In genomic region chr5:110659682-110660081, GRCm38 (mm10) we compare ENCODE assay signal across 20 mouse cellular contexts.
"Had no signal": no experiment of that assay in that cellular context is flagged by ENCODE, and none has a peak within 500 bp of the region (broad histone marks: within the 10 kb centered on the region; RNA-seq: fewer than 3 reads in every experiment).

No protein-coding gene starts in this region.

- H3K27ac ChIP-seq: limb, embryonic 10.5 days; limb, embryonic 13.5 days; liver, embryonic 14.5 days; neural tube, embryonic 12.5 days; neural tube, embryonic 15.5 days; stomach, postnatal 0 days had no signal

- H3K27me3 ChIP-seq: limb, embryonic 13.5 days; neural tube, embryonic 12.5 days; neural tube, embryonic 15.5 days had no signal

- H3K4me1 ChIP-seq: neural tube, embryonic 12.5 days had no signal

- DNase-seq: kidney, adult 18-20 months; kidney, adult 9 months; kidney, postnatal 14 days; kidney, postnatal 4 days; liver; liver, postnatal 0 days; lung, embryonic 14.5 days; lung, postnatal 10 days; lung, postnatal 36 days; midbrain, embryonic 14.5 days; right cerebral cortex, adult 18-20 months; right cerebral cortex, postnatal 14 days; right cerebral cortex, postnatal 4 days; thymus, postnatal 25 days had no signal

- H3K4me3 ChIP-seq: limb, embryonic 10.5 days; limb, embryonic 13.5 days; neural tube, embryonic 12.5 days; neural tube, embryonic 15.5 days had no signal

- H3K9me3 ChIP-seq: limb, embryonic 10.5 days; limb, embryonic 13.5 days; neural tube, embryonic 12.5 days; neural tube, embryonic 15.5 days had no signal
